Mouse (Mus musculus) retina, adult 2 months (tissue): ENCODE results near the gene C2cd3.
"Not testable (repeated sequence)": the region's sequence is repeated elsewhere in the genome, so short reads cannot be mapped to it uniquely, and the experiment has no call there.

Experiments
- DNase-seq: peaks from one replicate; pipeline ENCODE4 v3.0.0-alpha.2; 2012; ENCODE audit warnings: low read depth, low spot score

C2cd3 gene

DNA sequence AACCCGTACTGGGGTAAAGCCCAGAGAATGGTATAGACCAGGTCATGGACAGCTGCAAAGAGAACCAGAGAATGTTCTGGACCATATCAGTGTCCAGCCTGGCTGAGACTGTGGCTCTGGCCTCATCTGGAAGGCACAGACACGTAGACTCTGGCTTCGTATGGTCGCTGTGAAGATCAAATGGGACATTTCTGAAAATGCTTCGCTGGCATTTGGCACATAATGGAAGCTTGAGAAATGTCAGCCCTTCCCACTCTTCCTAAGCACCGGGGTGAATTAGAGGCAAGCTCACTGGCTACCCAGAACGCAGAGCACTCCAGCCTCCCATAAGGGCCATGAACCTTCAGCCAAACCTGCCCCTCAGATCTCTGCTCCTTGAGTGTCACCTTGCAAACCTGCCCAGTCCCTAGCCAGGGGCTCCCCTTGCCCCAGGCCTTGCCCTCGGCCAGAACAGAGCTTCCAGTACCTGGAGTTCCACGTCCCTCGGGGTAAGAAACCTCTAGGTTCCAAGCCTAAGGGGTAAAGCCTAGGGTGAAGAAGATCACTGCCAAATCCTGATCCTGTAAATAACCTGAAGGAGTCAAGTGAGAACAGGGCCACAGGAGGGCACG lies 98.9 kb downstream of the C2cd3 start:
- no peak for DNase-seq

DNA sequence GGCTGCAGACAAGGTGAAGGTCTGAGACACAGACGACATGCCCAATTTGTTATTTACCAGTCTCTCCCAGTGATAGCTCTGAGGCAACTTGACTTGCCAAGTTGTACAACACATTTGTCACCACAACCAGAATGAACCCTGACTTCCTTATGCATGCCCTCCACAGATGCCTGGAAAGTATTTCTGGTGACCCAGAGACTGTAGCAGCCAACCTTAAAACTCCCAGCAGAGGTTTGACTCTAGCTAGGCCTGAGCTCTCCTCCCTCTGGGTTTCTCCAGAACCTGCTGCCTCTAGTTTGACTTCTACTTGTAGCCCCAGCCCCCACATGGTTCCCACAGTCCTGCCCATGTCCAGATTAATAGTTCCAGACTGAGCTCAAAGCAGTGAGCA lies 99.4 kb downstream of the C2cd3 start:
- no peak for DNase-seq

DNA sequence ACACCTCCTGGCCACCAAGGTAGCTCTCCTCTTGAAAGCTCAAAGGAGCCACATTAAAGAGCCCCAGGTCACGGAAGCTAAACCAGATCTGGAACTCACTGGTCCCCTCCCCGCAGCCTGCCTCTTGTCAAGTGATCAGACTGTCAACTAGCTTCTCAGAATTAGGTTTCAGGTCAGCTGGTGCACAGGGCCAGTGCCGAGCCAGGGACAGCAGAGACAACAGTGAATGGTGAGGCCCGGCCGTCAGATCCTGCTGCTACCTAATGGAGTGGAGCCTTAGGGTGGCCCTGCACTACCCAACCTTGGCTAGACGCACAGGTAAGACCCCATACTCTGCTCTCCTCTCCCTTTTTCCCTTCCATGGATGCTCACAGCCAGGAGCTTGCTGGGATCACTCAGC lies 100.7 kb downstream of the C2cd3 start, which contains the start of gene Ucp3:
TSS of gene Ucp3 (plus strand) at position 214 of the 400 bp plus-strand sequence.
- DNase-seq: no peak

DNA sequence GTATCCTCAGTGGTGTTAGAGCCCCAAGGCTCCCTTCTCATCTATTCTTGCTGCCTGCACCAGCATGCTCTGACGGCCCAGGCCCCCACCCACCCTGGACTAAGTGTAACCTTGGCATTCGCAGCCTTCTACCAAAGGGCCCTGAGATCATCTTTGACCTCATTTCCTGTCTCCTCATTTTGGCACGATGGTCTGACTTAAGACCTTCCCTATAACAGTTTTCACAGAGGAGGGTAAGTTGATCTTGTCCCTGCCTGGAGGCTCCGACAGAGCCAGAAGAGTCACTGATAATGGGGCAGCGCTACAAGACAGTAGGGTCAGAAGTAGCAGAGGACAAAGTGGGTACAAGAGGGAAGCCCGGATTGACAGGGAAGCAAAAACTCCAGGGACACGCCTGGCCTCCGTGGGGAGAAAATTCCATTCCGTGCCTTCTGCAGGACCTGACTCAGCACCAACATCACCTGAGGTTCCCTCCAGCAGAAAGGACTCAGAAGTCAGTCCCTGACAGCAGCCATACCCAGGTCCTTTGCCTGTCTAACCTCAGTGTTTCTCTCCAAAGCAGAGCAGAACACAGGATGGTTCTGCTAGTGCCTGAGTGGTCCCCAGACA lies 101.9 kb downstream of the C2cd3 start:
- no peak for DNase-seq

DNA sequence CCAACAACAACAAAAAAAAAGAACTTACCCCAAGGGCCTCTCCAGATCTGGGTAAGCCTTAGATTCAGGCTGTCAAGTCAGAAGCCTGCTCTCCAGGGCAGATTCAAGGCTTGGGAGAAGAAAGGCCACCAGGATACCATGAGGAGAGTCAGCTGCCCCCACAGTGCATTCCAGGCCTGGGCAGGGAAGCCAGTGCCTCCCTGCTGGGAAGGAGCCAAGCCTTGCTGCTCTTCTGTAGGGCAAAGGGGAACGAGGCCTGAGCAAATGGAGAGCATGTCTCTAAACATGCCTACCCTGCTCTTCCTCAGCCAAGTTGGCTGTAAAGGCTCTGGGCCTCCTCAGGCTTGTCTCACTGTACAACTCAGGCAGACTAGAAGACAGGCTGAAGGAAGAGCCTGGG lies 102.6 kb downstream of the C2cd3 start:
- no peak for DNase-seq

DNA sequence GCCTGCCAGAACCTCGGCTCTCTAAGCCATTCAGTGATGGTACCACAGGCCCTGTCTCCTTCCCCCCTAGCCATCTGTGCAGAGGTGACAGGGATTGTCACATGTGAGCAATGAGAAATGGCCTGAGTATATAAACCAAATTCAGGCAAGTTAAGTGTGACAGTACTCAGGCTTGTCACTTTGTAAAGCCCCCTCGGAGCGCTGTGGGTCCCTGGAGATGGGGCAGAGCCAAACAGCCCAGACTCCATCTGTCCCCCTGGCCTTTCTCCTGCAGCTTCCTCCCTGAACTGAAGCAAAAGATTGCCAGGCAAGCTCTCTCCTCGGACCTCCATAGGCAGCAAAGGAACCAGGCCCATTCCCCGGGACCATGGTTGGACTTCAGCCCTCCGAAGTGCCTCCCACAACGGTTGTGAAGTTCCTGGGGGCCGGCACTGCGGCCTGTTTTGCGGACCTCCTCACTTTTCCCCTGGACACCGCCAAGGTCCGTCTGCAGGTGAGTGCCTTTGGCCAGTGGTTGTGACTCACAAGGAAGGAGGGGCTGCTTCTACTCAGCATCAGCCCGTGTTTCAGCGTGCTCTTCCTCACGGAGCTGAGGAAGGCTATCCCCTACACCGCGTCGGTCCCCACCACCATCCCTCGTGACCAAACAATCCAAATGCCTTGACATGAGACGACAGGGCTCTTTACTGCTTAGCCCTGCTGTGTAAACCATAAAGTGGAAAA lies 107.2 kb downstream of the C2cd3 start:
- DNase-seq: no peak

DNA sequence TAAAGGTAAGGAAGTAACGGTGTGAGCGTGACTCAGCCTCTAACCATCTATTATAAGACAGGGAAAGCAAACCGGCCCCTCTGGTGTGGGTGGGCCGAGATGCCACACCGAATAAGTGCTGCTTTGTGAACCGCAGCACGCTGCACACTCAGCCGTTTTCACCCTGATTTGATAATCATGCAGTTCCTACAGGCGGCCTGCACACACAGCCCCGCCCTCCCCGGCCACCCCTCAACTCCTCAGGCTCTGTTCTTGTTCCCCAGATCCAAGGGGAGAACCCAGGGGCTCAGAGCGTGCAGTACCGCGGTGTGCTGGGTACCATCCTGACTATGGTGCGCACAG lies 107.8 kb downstream of the C2cd3 start:
- no peak for DNase-seq

DNA sequence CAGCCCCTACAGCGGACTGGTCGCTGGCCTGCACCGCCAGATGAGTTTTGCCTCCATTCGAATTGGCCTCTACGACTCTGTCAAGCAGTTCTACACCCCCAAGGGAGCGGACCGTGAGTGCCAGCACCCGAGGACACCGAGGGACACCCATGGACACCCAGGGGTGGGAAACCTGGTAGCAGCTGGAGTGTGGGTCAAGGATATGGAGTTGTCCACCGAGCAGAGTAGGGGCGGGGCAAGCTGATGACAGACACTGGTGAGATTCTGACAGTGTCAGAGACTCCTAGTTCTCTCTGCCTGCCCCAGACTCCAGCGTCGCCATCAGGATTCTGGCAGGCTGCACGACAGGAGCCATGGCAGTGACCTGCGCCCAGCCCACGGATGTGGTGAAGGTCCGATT lies 108.1 kb downstream of the C2cd3 start:
- DNase-seq: no peak

DNA sequence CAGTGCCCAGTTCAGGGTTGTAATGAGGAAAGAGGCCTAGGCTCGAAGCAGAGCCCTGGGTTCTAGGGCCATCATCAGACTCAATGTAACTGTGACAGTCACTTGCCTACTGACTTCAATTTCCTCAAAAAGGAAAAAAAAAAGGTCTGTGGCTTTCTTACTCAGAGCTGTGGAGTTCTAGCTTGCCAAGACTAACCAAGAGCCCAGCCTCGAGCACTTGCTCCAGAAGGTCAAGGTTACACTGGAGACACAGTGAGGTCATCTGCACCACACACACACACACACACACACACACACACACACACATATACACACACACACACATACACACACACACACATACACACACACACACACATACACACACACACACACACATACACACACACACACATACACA lies 110.0 kb downstream of the C2cd3 start:
- not testable (repeated sequence) for DNase-seq

DNA sequence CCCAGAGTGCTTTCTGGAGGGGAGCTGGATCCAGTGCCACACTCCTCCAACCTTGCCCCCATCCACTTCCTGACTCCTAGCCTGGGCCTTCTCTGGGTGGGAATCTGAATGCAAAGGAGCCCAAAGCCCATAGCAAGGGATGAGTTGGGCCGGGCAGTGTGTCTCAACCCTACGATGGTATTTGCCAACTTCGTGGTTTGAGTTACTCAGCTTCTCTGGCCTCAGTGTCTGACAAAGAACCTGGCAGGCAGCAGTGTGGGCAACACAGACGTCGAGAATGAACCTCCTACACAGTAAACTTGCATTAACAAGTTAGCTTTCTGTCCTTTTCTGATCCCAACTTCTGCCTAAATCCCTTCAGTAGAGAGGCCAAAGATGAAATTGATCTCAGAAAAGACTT lies 112.5 kb downstream of the C2cd3 start:
- no peak for DNase-seq

DNA sequence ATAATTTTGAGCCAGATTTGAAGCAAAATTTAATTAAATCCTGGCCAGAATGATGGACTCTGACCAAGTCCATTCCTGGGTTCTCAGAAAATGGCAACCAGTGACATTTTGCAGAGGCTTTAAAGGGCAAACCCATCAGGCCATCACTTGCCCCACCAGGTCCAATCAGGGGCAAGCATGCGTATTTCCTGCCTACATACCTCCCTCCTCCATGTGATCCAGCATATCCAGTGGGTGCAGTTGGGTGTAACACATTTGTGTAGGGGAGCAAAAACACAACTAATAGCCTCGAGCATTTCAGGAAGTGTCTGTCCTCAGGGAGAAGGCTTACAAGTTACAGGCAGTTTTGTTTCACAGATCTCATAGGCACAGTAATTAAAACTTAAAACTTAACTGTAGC lies 115.3 kb downstream of the C2cd3 start:
- no peak for DNase-seq

DNA sequence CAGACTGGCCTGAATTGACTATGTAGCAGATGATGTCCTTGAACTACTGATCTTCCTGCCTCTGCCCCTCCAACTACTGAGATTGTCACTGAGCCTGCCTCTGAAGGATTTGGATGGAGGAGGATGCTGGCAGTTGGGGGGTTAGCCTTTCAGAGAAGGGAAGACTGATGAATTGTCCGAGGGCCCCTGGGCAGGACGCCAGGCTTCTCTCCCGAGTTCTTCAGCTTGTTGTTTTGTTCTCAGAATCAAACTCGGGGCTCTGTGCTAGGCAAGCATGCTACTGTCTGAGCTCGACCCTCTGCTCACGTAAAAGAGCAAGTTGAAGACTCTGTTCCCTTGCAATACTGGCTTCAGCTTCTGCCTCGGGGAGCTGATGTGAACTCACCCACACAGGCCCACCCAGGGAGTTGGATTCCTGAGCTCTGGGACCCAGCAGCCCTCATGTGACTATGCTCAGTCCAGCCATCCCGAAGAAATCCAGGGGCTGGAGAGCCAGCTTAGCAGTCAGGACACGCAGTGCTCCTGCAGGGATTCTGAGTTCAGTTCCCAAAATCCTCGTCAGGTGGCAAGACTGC lies 116.5 kb downstream of the C2cd3 start:
- DNase-seq: no peak

DNA sequence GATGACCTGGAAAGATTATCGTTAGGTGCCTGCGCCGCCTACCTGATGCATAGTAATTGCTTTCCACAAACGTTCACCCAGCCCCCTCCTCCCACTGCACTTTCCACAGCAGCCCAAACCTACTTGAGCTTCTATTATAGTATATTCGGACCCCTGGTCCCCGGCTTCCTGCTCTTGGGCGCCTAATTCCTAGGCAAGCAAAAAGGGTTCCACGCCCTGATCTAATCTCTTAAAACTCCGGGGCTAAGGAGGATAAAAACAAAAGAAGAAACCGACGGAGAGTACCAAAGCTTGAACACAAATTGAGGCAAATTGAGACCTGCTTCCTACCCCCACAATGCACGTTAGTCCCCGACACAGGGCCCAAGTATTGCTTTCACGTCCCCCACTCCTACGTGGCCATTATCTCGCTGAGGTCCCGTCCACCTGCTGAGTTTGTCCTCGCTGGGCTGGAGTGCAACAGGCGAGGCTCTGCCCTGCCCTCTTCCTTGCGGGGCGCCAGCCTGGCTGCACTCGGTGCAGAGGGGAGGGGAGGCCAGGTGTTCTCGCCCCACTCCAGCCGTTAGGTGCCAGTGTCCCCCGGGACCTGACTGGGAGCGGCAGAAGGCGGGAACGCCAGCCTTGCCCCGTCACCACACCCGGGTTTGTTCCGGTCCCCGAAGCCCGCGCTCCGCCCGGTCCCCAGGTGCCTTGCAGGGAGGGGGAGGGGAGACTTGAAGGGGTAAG lies 120.5 kb downstream of the C2cd3 start:
- DNase-seq: no peak

DNA sequence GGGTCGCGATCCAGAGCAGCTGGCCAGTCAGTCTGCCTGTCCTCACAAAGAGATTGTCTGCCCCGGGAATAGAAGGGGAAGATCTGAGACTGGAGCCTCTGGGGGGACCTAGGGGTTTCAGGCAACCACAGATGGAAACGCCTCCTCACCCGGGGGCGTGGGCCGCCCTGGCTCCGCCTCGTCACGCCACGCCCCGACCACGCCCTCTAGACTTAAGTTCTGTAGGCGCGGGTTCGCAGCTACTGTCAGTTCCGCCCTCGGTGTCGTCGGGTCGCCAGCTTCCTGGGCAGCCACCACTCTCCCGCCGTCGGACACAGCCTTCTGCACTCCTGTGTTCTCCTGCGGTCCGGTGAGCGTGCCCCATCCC lies 121.1 kb downstream of the C2cd3 start, which contains the start of gene Ucp2:
TSS of gene Ucp2 (plus strand) at position 221 of the 367 bp plus-strand sequence.
- DNase-seq: no peak

DNA sequence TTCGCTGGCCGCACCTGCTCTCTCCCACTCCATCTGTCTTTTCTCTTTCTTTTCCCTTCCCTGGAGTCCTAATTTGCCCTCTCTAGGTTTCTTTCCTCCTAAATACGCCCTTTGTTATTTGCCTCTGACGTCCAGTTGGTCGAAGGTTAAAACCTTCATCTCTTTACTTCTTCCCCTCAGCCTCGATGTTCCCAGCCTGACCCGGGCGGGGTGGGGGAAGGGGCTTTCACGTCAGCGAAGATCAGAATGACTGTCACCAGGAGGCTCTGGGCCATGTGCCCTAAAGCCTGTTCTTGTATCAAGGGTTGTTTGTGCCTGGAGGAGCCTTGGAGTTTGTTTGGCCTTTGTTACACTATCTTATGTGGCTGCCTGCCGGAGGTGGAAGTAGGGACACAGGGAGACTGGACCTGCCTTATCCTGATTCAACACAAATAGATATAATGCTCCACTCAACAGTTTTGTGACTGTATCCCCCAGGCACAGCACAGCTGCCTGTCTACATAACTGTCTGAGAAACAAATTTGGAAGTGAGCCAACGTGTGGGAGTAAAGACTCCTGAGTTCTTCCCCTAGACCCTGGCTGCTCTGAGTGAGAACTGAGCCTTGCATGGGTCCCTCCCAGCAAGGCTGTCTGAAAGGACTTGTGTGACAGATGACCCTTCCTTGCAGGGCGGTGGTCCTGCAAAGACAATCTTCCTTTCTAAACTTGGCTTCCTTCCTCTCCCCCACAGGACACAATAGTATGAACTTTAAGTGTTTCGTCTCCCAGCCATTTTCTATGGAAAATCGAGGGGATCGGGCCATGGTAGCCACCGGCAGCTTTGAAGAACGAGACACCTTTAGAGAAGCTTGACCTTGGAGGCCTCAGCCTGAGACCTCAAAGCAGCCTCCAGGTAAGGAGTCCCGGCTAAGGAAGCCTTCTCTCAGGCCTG lies 121.7 kb downstream of the C2cd3 start:
- no peak for DNase-seq

DNA sequence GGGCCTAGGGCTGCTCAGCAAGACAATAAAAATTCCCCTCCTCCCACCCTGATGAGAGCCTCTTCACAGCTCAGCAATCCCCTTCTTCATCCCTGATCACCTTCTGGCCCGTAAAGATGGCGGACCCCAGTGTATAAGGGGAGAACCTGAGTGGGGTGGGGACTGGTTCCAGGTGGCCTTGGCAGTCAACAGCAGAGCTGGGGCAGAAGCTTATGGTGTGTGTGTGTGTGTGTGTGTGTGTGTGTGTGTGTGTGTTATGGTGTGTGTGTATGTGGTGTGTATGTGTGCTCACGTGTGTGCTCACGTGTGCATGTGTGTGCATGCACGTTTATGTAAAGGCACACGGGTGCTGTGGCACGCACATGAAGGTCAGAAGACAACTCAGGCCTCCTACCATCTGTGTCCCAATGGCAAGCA lies 122.4 kb downstream of the C2cd3 start:
- no peak for DNase-seq

DNA sequence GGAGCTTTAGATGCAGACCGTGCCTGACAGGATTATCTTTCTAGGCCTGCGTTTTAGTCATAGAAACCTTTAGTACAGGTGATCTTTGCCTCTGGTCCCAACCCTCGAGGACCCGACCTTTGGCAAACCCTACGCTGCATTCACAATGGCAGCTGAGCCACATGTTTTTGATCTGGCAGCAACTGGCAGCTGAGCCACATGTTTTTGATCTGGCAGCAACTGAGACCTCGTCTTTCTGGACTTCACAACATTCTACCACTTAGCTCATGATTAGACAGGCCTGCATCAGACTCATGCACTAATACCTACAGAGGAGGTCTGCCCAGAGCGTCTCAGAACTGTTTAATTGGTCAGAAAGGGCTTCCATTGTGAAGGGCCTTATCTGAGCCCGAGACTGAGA lies 123.0 kb downstream of the C2cd3 start:
- DNase-seq: no peak

DNA sequence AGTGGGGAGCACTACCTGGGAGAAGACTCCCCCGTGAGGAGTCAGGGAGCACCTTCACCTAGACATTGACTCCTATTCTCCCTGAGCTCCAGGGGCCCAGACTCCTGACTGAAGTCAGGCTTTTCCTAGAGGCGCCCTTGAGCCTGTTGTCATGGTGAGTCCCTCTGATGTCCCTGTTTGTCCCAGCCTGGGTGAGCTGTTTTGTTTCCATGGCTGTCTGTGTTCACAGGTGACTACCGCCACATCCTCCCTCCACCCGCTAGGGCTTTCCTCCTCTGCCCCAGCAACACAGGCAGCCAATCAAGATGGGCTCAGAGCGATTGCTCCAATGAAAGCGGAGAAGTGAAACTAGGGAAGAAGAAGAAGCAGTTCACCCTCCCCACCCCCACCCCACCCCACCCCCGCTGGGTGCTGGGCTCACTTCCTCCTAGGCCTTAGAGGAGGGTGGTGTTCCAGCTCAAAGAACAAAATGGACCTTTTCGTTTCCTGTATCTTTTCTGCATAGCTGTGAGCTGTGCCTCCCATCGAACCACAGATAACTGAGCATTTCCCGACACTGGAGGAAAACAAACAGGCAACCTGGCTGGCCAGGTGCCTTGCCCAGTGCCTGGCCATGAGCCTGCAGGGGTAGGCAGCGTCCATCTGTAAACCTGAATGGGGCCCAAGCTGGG lies 123.7 kb downstream of the C2cd3 start:
- DNase-seq: no peak

DNA sequence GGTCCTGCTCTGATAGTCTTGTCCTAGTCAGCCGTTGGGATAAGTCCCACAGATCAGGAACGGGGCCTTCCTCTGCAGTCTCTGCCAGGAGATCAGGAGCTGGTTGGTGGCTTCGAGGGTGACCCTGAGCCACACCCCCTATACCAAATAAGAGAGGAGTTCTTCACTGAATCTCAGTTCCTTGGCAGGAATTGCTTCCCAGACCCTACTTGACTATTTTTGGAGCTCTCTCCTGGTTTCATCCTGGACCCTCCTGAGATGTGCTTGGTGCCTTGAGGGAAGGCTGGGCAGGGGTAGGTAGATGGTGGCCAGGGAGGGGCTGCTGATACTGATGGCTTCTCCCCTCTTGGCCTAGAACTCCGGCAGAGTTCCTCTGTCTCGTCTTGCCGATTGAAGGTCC lies 124.3 kb downstream of the C2cd3 start:
- no peak for DNase-seq

DNA sequence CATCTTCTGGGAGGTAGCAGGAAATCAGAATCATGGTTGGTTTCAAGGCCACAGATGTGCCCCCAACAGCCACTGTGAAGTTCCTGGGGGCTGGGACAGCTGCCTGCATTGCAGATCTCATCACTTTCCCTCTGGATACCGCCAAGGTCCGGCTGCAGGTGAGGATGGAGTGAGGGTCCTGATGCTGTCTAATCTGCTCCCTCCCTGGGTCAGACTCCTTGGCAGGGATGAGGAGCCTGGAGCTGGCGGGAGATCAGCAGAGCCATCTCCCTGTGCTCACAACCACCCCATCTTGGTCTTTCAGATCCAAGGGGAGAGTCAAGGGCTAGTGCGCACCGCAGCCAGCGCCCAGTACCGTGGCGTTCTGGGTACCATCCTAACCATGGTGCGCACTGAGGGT lies 124.8 kb downstream of the C2cd3 start:
- DNase-seq: no peak

DNA sequence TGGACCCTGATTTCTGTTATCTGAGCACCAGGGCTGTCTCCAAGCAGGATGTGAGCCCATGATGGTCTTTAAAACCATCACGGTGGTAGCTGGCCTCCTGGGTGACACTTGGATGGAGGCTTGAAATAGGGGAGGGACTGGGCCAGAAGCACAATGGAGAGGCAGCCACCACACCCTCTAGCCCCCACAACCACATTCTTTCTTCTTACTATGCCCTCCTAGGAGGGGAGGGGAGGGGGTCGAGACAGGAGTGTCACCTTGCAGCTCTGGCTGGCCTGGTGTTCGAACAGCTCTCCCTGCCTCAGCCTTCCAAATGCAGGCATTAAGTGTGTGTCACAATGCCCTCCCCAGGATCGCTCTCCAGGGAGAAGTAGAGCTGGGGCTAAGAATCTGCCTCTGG lies 125.4 kb downstream of the C2cd3 start:
- DNase-seq: no peak
